In genomic region chr3:157847338-157848284, GRCm38 (mm10) we compare ENCODE assay signal across 14 mouse cellular contexts.
DNase-seq lines count a peak whose midpoint lies in the region; ATAC-seq and TF ChIP-seq lines count a peak whose summit lies in the region.
"Had no signal": no experiment of that assay in that cellular context is flagged by ENCODE, and none has a peak within 500 bp of the region (broad histone marks: within the 10 kb centered on the region; RNA-seq: fewer than 3 reads in every experiment).

No protein-coding gene starts in this region.

- H3K9me3 ChIP-seq in heart, postnatal 0 days (replicated peaks; ENCODE audit: control insufficient read depth, low read length), result no peaks in the 10 kb centered on the region
- H3K9me3 ChIP-seq in CH12.LX (replicated peaks; ENCODE audit: low read length), result no peaks in the 10 kb centered on the region
- no peaks in the 10 kb centered on the region for H3K9me3 ChIP-seq in intestine, postnatal 0 days (ENCODE audit: control insufficient read depth)

- no peak for TF ChIP-seq CTCF in heart, postnatal 0 days (IDR thresholded peaks at IDR 0.05; ENCODE audit: low read depth)
- peak in 1 of 2 experiments; percentile 49; a peak in 2 of 4 replicates for TF ChIP-seq CTCF in CH12.LX (conservative IDR thresholded peaks at IDR 0.05 in 1 of 2, IDR thresholded peaks at IDR 0.05 in 1 of 2; ENCODE audit: low read depth in 2 of 2, low read length in 2 of 2)
- 0 out of 2 replicates have a peak, but pooled peaks have one; percentile 4 for TF ChIP-seq CTCF in intestine, postnatal 0 days (IDR thresholded peaks at IDR 0.05; ENCODE audit: low read depth)

- H3K4me2 ChIP-seq in heart, postnatal 0 days (ENCODE audit: low read depth, low read length), result no peak overlapping the region
- peak overlapping the region; percentile 70 for H3K4me2 ChIP-seq in CH12.LX (ENCODE audit: insufficient read depth, low read depth, poor library complexity, severe bottlenecking)
- no peak overlapping the region for H3K4me2 ChIP-seq in intestine, postnatal 0 days (replicated peaks; ENCODE audit: low read depth)

- H3K4me3 ChIP-seq in heart, postnatal 0 days (ENCODE audit: low read depth, low read length), result no peak overlapping the region
- no peak overlapping the region for H3K4me3 ChIP-seq in CH12.LX (replicated peaks in 1 of 3; ENCODE audit: low read depth in 2 of 3, low read length in 2 of 3, poor library complexity in 1 of 3)
- H3K4me3 ChIP-seq in intestine, postnatal 0 days (ENCODE audit: low read depth, low read length), result no peak overlapping the region
- H3K4me3 ChIP-seq: left cerebral cortex, adult 2 months had no signal

- no peaks in the 10 kb centered on the region for H3K79me2 ChIP-seq in CH12.LX (replicated peaks; ENCODE audit: control insufficient read depth, extremely low read depth, insufficient read depth, poor library complexity, severe bottlenecking)

- H3K27ac ChIP-seq in heart, postnatal 0 days (ENCODE audit: low read depth), result peak overlapping the region; percentile 20; the same call in 1 of the 2 replicates
- H3K27ac ChIP-seq in CH12.LX (ENCODE audit: insufficient read depth, low read depth), result no peak overlapping the region
- no peak overlapping the region for H3K27ac ChIP-seq in intestine, postnatal 0 days (ENCODE audit: low read depth, low read length)
- H3K27ac ChIP-seq: left cerebral cortex, adult 2 months had no signal

- no peaks in the 10 kb centered on the region for H3K27me3 ChIP-seq in heart, postnatal 0 days (ENCODE audit: control insufficient read depth, insufficient read depth, low read length)
- H3K27me3 ChIP-seq in CH12.LX (replicated peaks), result no peaks in the 10 kb centered on the region
- H3K27me3 ChIP-seq in intestine, postnatal 0 days (replicated peaks; ENCODE audit: control insufficient read depth, insufficient read depth, low read length), result no peaks in the 10 kb centered on the region

- DNase-seq in heart, postnatal 0 days (ENCODE audit: low spot score), result peak; percentile 46
- DNase-seq in heart, adult 11 months, result no peak
- DNase-seq in CH12.LX (ENCODE audit: extremely low read depth) (peak; percentile 94), MEL-GATA-1-ER (ENCODE audit: extremely low read depth, low read depth) (peak; percentile 6)
- no peak for DNase-seq in retina, postnatal 1 day
- DNase-seq in urinary bladder, postnatal 4 days (ENCODE audit: low spot score in 2 of 2), result no peak
- DNase-seq: cerebellum, postnatal 10 days; kidney, adult 11 months; kidney, postnatal 4 days; liver, postnatal 0 days; right cerebral cortex, adult 18-20 months; spleen, adult 18-20 months had no signal

- WGBS in heart, postnatal 0 days, result 19% methylated on average over 7 of the region's 7 CpGs
- WGBS in intestine, postnatal 0 days, result 50% methylated on average over 7 of the region's 7 CpGs

- peaks cover 9% of the 10 kb centered on the region for H3K4me1 ChIP-seq in heart, postnatal 0 days (ENCODE audit: control insufficient read depth, insufficient read depth)
- peaks cover 9 to 35% of the 10 kb centered on the region in 2 experiments; a peak in 3 of 4 replicates for H3K4me1 ChIP-seq in CH12.LX (ENCODE audit: control insufficient read depth in 1 of 2, insufficient read depth in 2 of 2)
- H3K4me1 ChIP-seq in intestine, postnatal 0 days (replicated peaks; ENCODE audit: control insufficient read depth, insufficient read depth, low read length), result no peaks in the 10 kb centered on the region

- in situ Hi-C loops in CH12.LX (cut with MboI; ENCODE audit: low pct_ligation_motif_present, low pct_unique_long_range_greater_than_20kb, low sequenced_read_pairs), result no loop called here

- no peak overlapping the region for H3K9ac ChIP-seq in heart, postnatal 0 days (replicated peaks; ENCODE audit: low read depth, low read length)
- H3K9ac ChIP-seq in CH12.LX (ENCODE audit: insufficient read depth, low read depth), result peak overlapping the region; percentile 25; the same call in 1 of the 2 replicates
- H3K9ac ChIP-seq in intestine, postnatal 0 days (ENCODE audit: low read depth, low read length), result no peak overlapping the region
- H3K9ac ChIP-seq: liver, postnatal 0 days had no signal

- no peak for TF ChIP-seq POLR2A in CH12.LX (IDR thresholded peaks at IDR 0.05; ENCODE audit: low read depth, low read length)

- peak; percentile 37 for TF ChIP-seq RAD21 in CH12.LX (IDR thresholded peaks at IDR 0.05; ENCODE audit: low read depth, low read length)

- no peak for TF ChIP-seq EP300 in heart, postnatal 0 days (IDR thresholded peaks at IDR 0.05; ENCODE audit: low read depth)
- TF ChIP-seq EP300 in CH12.LX (IDR thresholded peaks at IDR 0.05; ENCODE audit: low read length), result peak; percentile 93

- ATAC-seq in heart, postnatal 0 days (ENCODE audit: insufficient read depth, low read depth), result peak; percentile 67; the same call in 1 of the 2 replicates
- ATAC-seq in intestine, postnatal 0 days, result no peak
- ATAC-seq: liver, postnatal 0 days had no signal

- dilution Hi-C loops in CH12.LX (cut with MboI; ENCODE audit: extremely low pct_ligation_motif_present, extremely low pct_unique_long_range_greater_than_20kb, low sequenced_read_pairs), result no loop called here

- no peaks in the 10 kb centered on the region for H3K36me3 ChIP-seq in heart, postnatal 0 days (replicated peaks; ENCODE audit: control insufficient read depth, insufficient read depth, low read length)
- no peaks in the 10 kb centered on the region for H3K36me3 ChIP-seq in CH12.LX (replicated peaks in 1 of 2; ENCODE audit: control insufficient read depth in 1 of 2, insufficient read depth in 1 of 2, low read length in 1 of 2)
- H3K36me3 ChIP-seq in intestine, postnatal 0 days (ENCODE audit: control insufficient read depth, insufficient read depth), result no peaks in the 10 kb centered on the region

TF ChIP-seq in CH12.LX, 34 proteins besides CTCF, POLR2A, EP300 and RAD21:
- TF ChIP-seq ELF1 (IDR thresholded peaks at IDR 0.05; ENCODE audit: low read depth, low read length) (no peak), CHD1 (IDR thresholded peaks at IDR 0.05; ENCODE audit: low read depth, low read length) (no peak), MAX (IDR thresholded peaks at IDR 0.05; ENCODE audit: low read length) (no peak), ZNF384 (IDR thresholded peaks at IDR 0.05; ENCODE audit: low read depth, low read length) (no peak), KAT2A (IDR thresholded peaks at IDR 0.05; ENCODE audit: insufficient replicate concordance, low read length) (no peak), MAZ (IDR thresholded peaks at IDR 0.05; ENCODE audit: low read depth, low read length) (0 out of 2 replicates have a peak, but pooled peaks have one; percentile 75), HCFC1 (IDR thresholded peaks at IDR 0.05; ENCODE audit: low read depth, low read length) (no peak; the same call in 1 of the 2 replicates), JUN (IDR thresholded peaks at IDR 0.05; ENCODE audit: insufficient read depth, low read depth, low read length) (peak; percentile 99), MEF2A (IDR thresholded peaks at IDR 0.05; ENCODE audit: borderline replicate concordance, low read depth, low read length) (peak; percentile 100), ZKSCAN1 (IDR thresholded peaks at IDR 0.05; ENCODE audit: borderline replicate concordance, low read depth, low read length) (no peak), PAX5 (IDR thresholded peaks at IDR 0.05; ENCODE audit: low read length) (no peak), UBTF (IDR thresholded peaks at IDR 0.05; ENCODE audit: low read depth, low read length) (no peak), RCOR1 (conservative IDR thresholded peaks at IDR 0.05; ENCODE audit: low read depth, low read length) (peak; percentile 67; the same call in 1 of the 2 replicates), MYC (IDR thresholded peaks at IDR 0.05; ENCODE audit: low read depth, low read length) (peak; percentile 63; the same call in 1 of the 2 replicates), E2F4 (IDR thresholded peaks at IDR 0.05; ENCODE audit: insufficient replicate concordance, low read depth, low read length) (no peak), MXI1 (IDR thresholded peaks at IDR 0.05; ENCODE audit: low read depth, low read length) (no peak), ZMIZ1 (IDR thresholded peaks at IDR 0.05; ENCODE audit: low read depth, low read length) (no peak), ETS1 (conservative IDR thresholded peaks at IDR 0.05; ENCODE audit: low read depth, low read length) (peak; percentile 98), NRF1 (IDR thresholded peaks at IDR 0.05; ENCODE audit: low read depth, low read length) (no peak), JUND (conservative IDR thresholded peaks at IDR 0.05; ENCODE audit: low read depth, low read length) (peak; percentile 97), SMC3 (IDR thresholded peaks at IDR 0.05; ENCODE audit: low read depth, low read length) (peak; percentile 38), MAFK (IDR thresholded peaks at IDR 0.05; ENCODE audit: insufficient replicate concordance, low read length) (peak; percentile 35; the same call in 1 of the 2 replicates), GABPA (IDR thresholded peaks at IDR 0.05; ENCODE audit: insufficient replicate concordance, low read depth, low read length) (no peak), TBP (conservative IDR thresholded peaks at IDR 0.05; ENCODE audit: low read depth, low read length) (no peak), IRF4 (IDR thresholded peaks at IDR 0.05; ENCODE audit: low read depth, low read length) (peak; percentile 83; the same call in 1 of the 2 replicates), CHD2 (IDR thresholded peaks at IDR 0.05; ENCODE audit: low read length) (no peak), ZC3H11A (IDR thresholded peaks at IDR 0.05; ENCODE audit: low read depth, low read length) (no peak), USF2 (conservative IDR thresholded peaks at IDR 0.05; ENCODE audit: low read depth, low read length) (no peak), USF1 (IDR thresholded peaks at IDR 0.05; ENCODE audit: low read depth, low read length) (no peak), NELFE (IDR thresholded peaks at IDR 0.05; ENCODE audit: low read depth, low read length) (no peak), SIN3A (IDR thresholded peaks at IDR 0.05; ENCODE audit: low read length) (no peak), POLR2AphosphoS2 (IDR thresholded peaks at IDR 0.05; ENCODE audit: low read depth, low read length) (no peak), TCF12 (IDR thresholded peaks at IDR 0.05; ENCODE audit: low read depth, low read length) (peak; percentile 51; the same call in 1 of the 2 replicates), BHLHE40 (IDR thresholded peaks at IDR 0.05; ENCODE audit: low read depth, low read length) (peak; percentile 94)

Comparison
In these comparisons a context has a peak if more than half of its experiments do, and no peak if none do; other contexts are left out.
1. DNase-seq: peak in heart, postnatal 0 days (single experiment), CH12.LX (single experiment) and MEL-GATA-1-ER (single experiment); none in heart, adult 11 months (single experiment), retina, postnatal 1 day (single experiment) and urinary bladder, postnatal 4 days (0 of 2).